Mouse (Mus musculus): ENCODE results near the gene Nudt16l1. TPM values are rescaled to one million over a fixed set of nuclear protein-coding genes. Genes with fewer than 3 reads are reported as not detected.

Nudt16l1 gene
- total RNA-seq, 1 experiment: 40.0 TPM

DNA sequence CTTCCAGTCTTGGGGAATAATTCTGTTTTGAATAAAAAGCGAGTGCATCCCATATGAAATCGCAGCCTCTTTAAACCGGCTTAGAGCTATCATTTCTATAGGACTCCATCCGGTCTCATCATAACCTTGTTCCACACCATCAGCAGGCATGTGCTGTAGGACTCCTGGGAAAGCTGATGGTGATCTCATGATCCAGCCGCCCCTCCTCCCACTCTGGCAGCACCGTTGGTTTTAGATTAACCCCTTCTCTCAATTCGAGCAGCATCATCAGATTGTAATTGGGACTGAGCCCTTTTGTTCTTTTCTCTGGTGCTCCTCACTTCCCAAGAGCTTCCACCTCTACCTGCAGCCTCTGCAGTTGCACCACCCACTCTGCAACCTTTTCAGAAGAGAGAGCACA, 37.4 kb upstream of the Nudt16l1 start:
- Histone ChIP-seq H3K9ac (ENCODE audit: insufficient read depth, low read depth, low read length, poor library complexity, severe bottlenecking) (no peak overlapping the region), H3K4me1 (ENCODE audit: control insufficient read depth in 2 of 2, insufficient read depth in 2 of 2, low read length in 2 of 2, poor library complexity in 1 of 2) (peaks cover 0 to 12% of the 10 kb centered on the region in 2 experiments), H3K9me3 (ENCODE audit: control insufficient read depth, insufficient read depth, low read depth, low read length) (no peaks in the 10 kb centered on the region), H3K27ac (ENCODE audit: insufficient read depth, low read depth, low read length, poor library complexity, severe bottlenecking) (no peak overlapping the region; the same call in 1 of the 2 replicates), H3K4me3 (ENCODE audit: insufficient read depth in 1 of 2, low read depth in 1 of 2, low read length in 2 of 2, poor library complexity in 1 of 2, severe bottlenecking in 1 of 2) (no peak overlapping the region), H3K36me3 (ENCODE audit: control insufficient read depth, insufficient read depth, low read length, poor library complexity, severe bottlenecking) (no peaks in the 10 kb centered on the region)
- DNase-seq (ENCODE audit: low read depth, low spot score): no peak
- in situ Hi-C loops (cut with MboI; ENCODE audit: low sequenced_read_pairs in 2 of 2, unreplicated experiment in 2 of 2): no loop called here
- TF ChIP-seq MAFK (IDR thresholded peaks at IDR 0.05; ENCODE audit: insufficient read depth, low read depth, low read length): no peak
- TF ChIP-seq ZNF384 (IDR thresholded peaks at IDR 0.05; ENCODE audit: low read depth, low read length): no peak
- no peak for TF ChIP-seq HCFC1 (IDR thresholded peaks at IDR 0.05; ENCODE audit: borderline replicate concordance, insufficient read depth, low read length)
- no peak for TF ChIP-seq CHD2 (IDR thresholded peaks at IDR 0.05; ENCODE audit: low read depth, low read length)
- TF ChIP-seq ZC3H11A (IDR thresholded peaks at IDR 0.05; ENCODE audit: borderline replicate concordance, low read depth, low read length): no peak

DNA sequence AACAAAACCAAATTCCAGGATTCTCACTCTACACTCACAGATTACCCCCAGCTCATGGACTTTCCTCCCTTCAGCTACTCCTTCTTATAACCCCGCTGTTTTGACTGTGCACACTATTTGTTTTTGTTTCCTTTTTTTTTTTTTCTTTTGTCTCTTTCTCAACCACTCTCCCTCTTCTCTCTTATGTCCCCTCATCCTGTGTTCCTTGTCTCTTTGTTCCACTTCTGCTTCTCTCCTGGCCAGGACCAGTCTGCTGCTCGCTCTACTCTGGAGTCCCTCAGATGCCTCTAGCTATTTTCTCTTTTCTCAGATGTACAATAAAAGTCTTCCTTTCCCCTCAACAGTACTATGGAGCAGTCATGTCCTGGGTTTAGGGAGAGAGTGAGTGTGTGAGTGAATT, 36.2 kb upstream of the Nudt16l1 start:
- no peaks in the 10 kb centered on the region for H3K9me3 ChIP-seq (ENCODE audit: control insufficient read depth, insufficient read depth, low read depth, low read length)
- H3K36me3 ChIP-seq (ENCODE audit: control insufficient read depth, insufficient read depth, low read length, poor library complexity, severe bottlenecking): no peaks in the 10 kb centered on the region; the same call in 1 of the 2 replicates
- no peak overlapping the region for H3K9ac ChIP-seq (ENCODE audit: insufficient read depth, low read depth, low read length, poor library complexity, severe bottlenecking)
- TF ChIP-seq HCFC1 (IDR thresholded peaks at IDR 0.05; ENCODE audit: borderline replicate concordance, insufficient read depth, low read length): no peak
- TF ChIP-seq ZC3H11A (IDR thresholded peaks at IDR 0.05; ENCODE audit: borderline replicate concordance, low read depth, low read length): no peak
- TF ChIP-seq CHD2 (IDR thresholded peaks at IDR 0.05; ENCODE audit: low read depth, low read length): no peak
- no peak for TF ChIP-seq ZNF384 (IDR thresholded peaks at IDR 0.05; ENCODE audit: low read depth, low read length)
- no peak for TF ChIP-seq MAFK (IDR thresholded peaks at IDR 0.05; ENCODE audit: insufficient read depth, low read depth, low read length)
- no peak overlapping the region for H3K4me3 ChIP-seq (ENCODE audit: insufficient read depth in 1 of 2, low read depth in 1 of 2, low read length in 2 of 2, poor library complexity in 1 of 2, severe bottlenecking in 1 of 2)
- H3K27ac ChIP-seq (ENCODE audit: insufficient read depth, low read depth, low read length, poor library complexity, severe bottlenecking): no peak overlapping the region
- no peak for DNase-seq (ENCODE audit: low read depth, low spot score)
- in situ Hi-C loops (cut with MboI; ENCODE audit: low sequenced_read_pairs in 2 of 2, unreplicated experiment in 2 of 2): no loop called here
- peaks cover 0 to 7% of the 10 kb centered on the region in 2 experiments for H3K4me1 ChIP-seq (ENCODE audit: control insufficient read depth in 2 of 2, insufficient read depth in 2 of 2, low read length in 2 of 2, poor library complexity in 1 of 2)

DNA sequence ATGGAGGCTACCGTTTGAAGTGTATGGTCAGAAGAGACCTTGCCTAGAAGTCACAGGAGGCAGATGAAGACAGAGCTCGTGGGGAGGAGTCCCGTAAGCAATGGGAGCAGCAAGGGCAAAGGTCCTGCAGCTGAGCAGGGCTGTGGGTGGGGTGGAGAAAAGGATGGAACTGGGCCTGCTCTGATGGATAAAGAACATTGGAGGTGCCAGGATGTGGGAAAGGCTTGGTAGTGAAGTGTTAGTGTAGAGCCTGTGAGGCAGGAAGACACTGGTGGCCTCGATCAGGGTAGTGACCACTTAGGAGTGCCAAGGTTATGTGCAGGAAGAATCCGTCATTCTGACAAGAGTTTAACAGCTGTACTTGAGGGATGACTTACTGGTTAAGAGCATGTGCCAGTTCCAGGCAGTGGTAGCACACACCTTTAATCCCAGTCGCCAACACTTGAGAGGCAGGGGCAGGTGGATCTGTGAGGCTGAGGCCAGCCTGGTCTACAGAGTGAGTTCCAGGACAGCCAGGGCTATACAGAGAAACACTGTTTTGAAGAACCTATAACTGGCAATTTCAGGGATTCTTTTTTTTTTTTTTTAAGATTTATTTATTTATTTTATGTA, 35.0 kb upstream of the Nudt16l1 start:
- Histone ChIP-seq H3K4me3 (ENCODE audit: insufficient read depth in 1 of 2, low read depth in 1 of 2, low read length in 2 of 2, poor library complexity in 1 of 2, severe bottlenecking in 1 of 2) (no peak overlapping the region), H3K9me3 (ENCODE audit: control insufficient read depth, insufficient read depth, low read depth, low read length) (no peaks in the 10 kb centered on the region), H3K27ac (ENCODE audit: insufficient read depth, low read depth, low read length, poor library complexity, severe bottlenecking) (no peak overlapping the region), H3K36me3 (ENCODE audit: control insufficient read depth, insufficient read depth, low read length, poor library complexity, severe bottlenecking) (no peaks in the 10 kb centered on the region; the same call in 1 of the 2 replicates), H3K4me1 (ENCODE audit: control insufficient read depth in 2 of 2, insufficient read depth in 2 of 2, low read length in 2 of 2, poor library complexity in 1 of 2) (peaks cover 7 to 9% of the 10 kb centered on the region in 2 experiments), H3K9ac (ENCODE audit: insufficient read depth, low read depth, low read length, poor library complexity, severe bottlenecking) (no peak overlapping the region)
- no peak for TF ChIP-seq MAFK (IDR thresholded peaks at IDR 0.05; ENCODE audit: insufficient read depth, low read depth, low read length)
- TF ChIP-seq HCFC1 (IDR thresholded peaks at IDR 0.05; ENCODE audit: borderline replicate concordance, insufficient read depth, low read length): no peak
- TF ChIP-seq ZNF384 (IDR thresholded peaks at IDR 0.05; ENCODE audit: low read depth, low read length): no peak
- no peak for TF ChIP-seq CHD2 (IDR thresholded peaks at IDR 0.05; ENCODE audit: low read depth, low read length)
- TF ChIP-seq ZC3H11A (IDR thresholded peaks at IDR 0.05; ENCODE audit: borderline replicate concordance, low read depth, low read length): no peak
- no peak for DNase-seq (ENCODE audit: low read depth, low spot score)
- in situ Hi-C loops (cut with MboI; ENCODE audit: low sequenced_read_pairs in 2 of 2, unreplicated experiment in 2 of 2): no loop called here

DNA sequence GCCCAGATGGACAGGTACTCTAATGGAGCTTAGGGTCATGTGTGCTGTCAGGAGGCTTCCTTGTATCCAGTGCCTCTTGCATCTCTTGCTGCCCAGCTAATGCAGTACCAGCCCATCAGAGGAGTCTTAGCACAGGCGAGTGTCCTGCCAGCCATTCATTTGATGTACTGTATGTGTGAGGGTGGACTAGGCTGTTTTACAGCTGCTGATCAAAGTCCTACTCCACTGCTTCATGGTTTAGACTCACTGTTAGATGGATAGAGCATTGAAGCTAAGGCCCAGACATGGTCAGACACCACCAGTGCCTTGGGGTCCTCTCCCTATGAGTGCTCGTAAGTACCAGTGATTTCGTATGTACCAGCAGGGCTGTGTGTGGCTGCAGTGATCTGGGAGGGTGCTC, 33.7 kb upstream of the Nudt16l1 start:
- no peak overlapping the region for H3K9ac ChIP-seq (ENCODE audit: insufficient read depth, low read depth, low read length, poor library complexity, severe bottlenecking)
- no peak for DNase-seq (ENCODE audit: low read depth, low spot score)
- TF ChIP-seq MAFK (IDR thresholded peaks at IDR 0.05; ENCODE audit: insufficient read depth, low read depth, low read length): no peak
- TF ChIP-seq CHD2 (IDR thresholded peaks at IDR 0.05; ENCODE audit: low read depth, low read length): no peak
- TF ChIP-seq HCFC1 (IDR thresholded peaks at IDR 0.05; ENCODE audit: borderline replicate concordance, insufficient read depth, low read length): no peak
- no peak for TF ChIP-seq ZNF384 (IDR thresholded peaks at IDR 0.05; ENCODE audit: low read depth, low read length)
- TF ChIP-seq ZC3H11A (IDR thresholded peaks at IDR 0.05; ENCODE audit: borderline replicate concordance, low read depth, low read length): no peak
- H3K4me3 ChIP-seq (ENCODE audit: insufficient read depth in 1 of 2, low read depth in 1 of 2, low read length in 2 of 2, poor library complexity in 1 of 2, severe bottlenecking in 1 of 2): no peak overlapping the region
- no peak overlapping the region for H3K27ac ChIP-seq (ENCODE audit: insufficient read depth, low read depth, low read length, poor library complexity, severe bottlenecking)
- in situ Hi-C loops (cut with MboI; ENCODE audit: low sequenced_read_pairs in 2 of 2, unreplicated experiment in 2 of 2): no loop called here
- peaks cover 2% of the 10 kb centered on the region; the same call in 1 of the 2 replicates for H3K36me3 ChIP-seq (ENCODE audit: control insufficient read depth, insufficient read depth, low read length, poor library complexity, severe bottlenecking)
- H3K4me1 ChIP-seq (ENCODE audit: control insufficient read depth in 2 of 2, insufficient read depth in 2 of 2, low read length in 2 of 2, poor library complexity in 1 of 2): peaks cover 5 to 7% of the 10 kb centered on the region in 2 experiments
- no peaks in the 10 kb centered on the region for H3K9me3 ChIP-seq (ENCODE audit: control insufficient read depth, insufficient read depth, low read depth, low read length)

Data from ES-E14 (cell line).